Mouse (Mus musculus): ENCODE results near the gene Gm4763. TPM values are rescaled to one million over a fixed set of nuclear protein-coding genes. Genes with fewer than 3 reads are reported as not detected.

Gene Gm4763
- not detected for polyA plus RNA-seq (2014; fragmentation: Illumina TruSeq; extraction: RNeasy Lipid Tissue Mini Kit (QIAGEN cat#74804))

GRCm38 (mm10) chr7:24726808-24727207, at the start of gene Gm4763:
Gene Gm4763, minus strand, starts transcription at chr7:24726908.

DNA sequence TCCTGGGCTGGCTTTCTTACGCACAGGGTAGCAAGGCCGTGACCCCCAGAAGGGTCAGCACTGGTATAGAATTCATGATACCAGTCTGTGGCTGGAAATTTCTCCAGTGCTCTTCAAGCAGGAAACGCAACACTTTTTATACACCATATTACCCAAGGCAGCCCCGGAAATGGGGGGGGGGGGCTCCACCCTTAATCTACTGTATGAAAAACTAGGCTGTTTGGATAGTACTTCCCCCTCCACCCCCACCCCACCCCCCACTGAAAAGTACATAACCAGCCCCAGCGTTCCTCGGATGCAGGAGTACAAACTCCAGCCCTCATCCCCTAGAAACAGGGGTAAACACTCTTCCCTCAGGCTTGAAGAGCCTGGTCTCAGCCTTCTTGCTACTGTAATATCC, 33.5 kb upstream of the Gm4763 start, which contains the start of gene Cd177:
Gene Cd177 (minus strand): TSS at position 101 of the 400 bp plus-strand sequence.

DNA sequence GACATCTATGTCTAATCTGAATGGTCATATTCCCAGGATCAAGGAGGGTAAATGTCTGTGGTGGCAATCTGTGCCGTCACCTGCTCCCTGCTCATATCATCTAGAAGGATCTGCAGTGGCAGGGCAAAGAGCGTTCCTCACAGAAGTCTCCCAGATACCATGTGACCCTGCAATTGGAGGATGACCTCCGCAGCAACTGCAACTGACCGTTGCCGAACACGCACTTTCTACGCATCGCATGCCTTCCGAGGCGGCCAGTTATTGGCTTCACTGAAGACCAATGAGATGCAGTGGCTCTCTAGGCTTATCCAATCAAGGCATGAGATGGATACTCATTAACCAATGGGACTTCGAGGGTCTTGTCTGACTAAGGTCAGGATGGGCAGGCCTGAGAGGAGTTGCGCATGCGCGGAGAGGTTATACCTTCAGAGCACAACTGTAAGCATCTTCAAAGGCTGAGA, 17.8 kb downstream of the Gm4763 start, which contains the start of gene BC049730:
Gene BC049730 (plus strand): TSS at position 411 of the 461 bp plus-strand sequence.

DNA sequence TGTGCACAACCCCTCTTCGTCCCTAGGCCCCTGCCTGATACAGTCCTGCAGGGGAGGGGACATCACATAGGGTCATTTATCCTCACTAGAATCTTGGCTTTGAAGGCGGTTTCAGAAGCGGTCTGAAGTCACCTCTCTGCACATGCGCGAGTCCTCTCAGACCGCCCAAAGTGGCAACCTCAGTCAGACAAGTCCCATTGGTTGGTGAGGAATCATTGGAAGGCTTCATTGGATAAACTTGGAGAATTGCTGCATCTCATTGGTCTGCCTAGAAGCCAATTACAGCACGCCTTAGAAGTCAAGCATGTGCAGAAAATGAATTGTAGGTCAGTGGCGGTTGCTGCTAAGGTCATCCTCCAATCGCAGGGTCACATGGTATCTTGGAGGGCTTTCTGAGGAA, 50.1 kb downstream of the Gm4763 start, which contains the start of gene Tex101:
Gene Tex101 (minus strand): TSS at position 101 of the 400 bp plus-strand sequence.

Other genes starting within 250 kb of the Gm4763 start
- 0.34 TPM for gene Cadm4, start 244.9 kb downstream of the Gm4763 start, polyA plus RNA-seq (2014; fragmentation: Illumina TruSeq; extraction: RNeasy Lipid Tissue Mini Kit (QIAGEN cat#74804))
- 0.80 TPM for gene Zfp428, start 219.9 kb downstream of the Gm4763 start, polyA plus RNA-seq (2014; fragmentation: Illumina TruSeq; extraction: RNeasy Lipid Tissue Mini Kit (QIAGEN cat#74804))
- gene AC161166.1, start 214.5 kb downstream of the Gm4763 start, polyA plus RNA-seq (2014; fragmentation: Illumina TruSeq; extraction: RNeasy Lipid Tissue Mini Kit (QIAGEN cat#74804)), result not detected
- 7.8 TPM for gene Irgq, start 196.2 kb downstream of the Gm4763 start, polyA plus RNA-seq (2014; fragmentation: Illumina TruSeq; extraction: RNeasy Lipid Tissue Mini Kit (QIAGEN cat#74804))
- gene Pinlyp, start 180.8 kb downstream of the Gm4763 start, polyA plus RNA-seq (2014; fragmentation: Illumina TruSeq; extraction: RNeasy Lipid Tissue Mini Kit (QIAGEN cat#74804)), result not detected
- gene Xrcc1, start 180.6 kb downstream of the Gm4763 start, polyA plus RNA-seq (2014; fragmentation: Illumina TruSeq; extraction: RNeasy Lipid Tissue Mini Kit (QIAGEN cat#74804)), result 0.88 TPM
- 0.31 TPM for gene Ethe1, start 139.4 kb downstream of the Gm4763 start, polyA plus RNA-seq (2014; fragmentation: Illumina TruSeq; extraction: RNeasy Lipid Tissue Mini Kit (QIAGEN cat#74804))
- not detected for gene Zfp575, start 139.3 kb downstream of the Gm4763 start, polyA plus RNA-seq (2014; fragmentation: Illumina TruSeq; extraction: RNeasy Lipid Tissue Mini Kit (QIAGEN cat#74804))
- gene Phldb3, start 116.1 kb downstream of the Gm4763 start, polyA plus RNA-seq (2014; fragmentation: Illumina TruSeq; extraction: RNeasy Lipid Tissue Mini Kit (QIAGEN cat#74804)), result not detected
- gene Lypd3, start 90.4 kb downstream of the Gm4763 start, polyA plus RNA-seq (2014; fragmentation: Illumina TruSeq; extraction: RNeasy Lipid Tissue Mini Kit (QIAGEN cat#74804)), result not detected
- not detected for gene Tex101, start 50.2 kb downstream of the Gm4763 start, polyA plus RNA-seq (2014; fragmentation: Illumina TruSeq; extraction: RNeasy Lipid Tissue Mini Kit (QIAGEN cat#74804))
- gene BC049730, start 17.7 kb downstream of the Gm4763 start, polyA plus RNA-seq (2014; fragmentation: Illumina TruSeq; extraction: RNeasy Lipid Tissue Mini Kit (QIAGEN cat#74804)), result not detected
- 0.17 TPM for gene Cd177, start 33.4 kb upstream of the Gm4763 start, polyA plus RNA-seq (2014; fragmentation: Illumina TruSeq; extraction: RNeasy Lipid Tissue Mini Kit (QIAGEN cat#74804))
- gene Ceacam10, start 50.3 kb upstream of the Gm4763 start, polyA plus RNA-seq (2014; fragmentation: Illumina TruSeq; extraction: RNeasy Lipid Tissue Mini Kit (QIAGEN cat#74804)), result 0.83 TPM
- gene Gm9844, start 135.3 kb upstream of the Gm4763 start, polyA plus RNA-seq (2014; fragmentation: Illumina TruSeq; extraction: RNeasy Lipid Tissue Mini Kit (QIAGEN cat#74804)), result not detected
- gene Lypd4, start 143.0 kb upstream of the Gm4763 start, polyA plus RNA-seq (2014; fragmentation: Illumina TruSeq; extraction: RNeasy Lipid Tissue Mini Kit (QIAGEN cat#74804)), result not detected
- gene Dmrtc2, start 143.1 kb upstream of the Gm4763 start, polyA plus RNA-seq (2014; fragmentation: Illumina TruSeq; extraction: RNeasy Lipid Tissue Mini Kit (QIAGEN cat#74804)), result not detected
- 9.2 TPM for gene Rps19, start 157.5 kb upstream of the Gm4763 start, polyA plus RNA-seq (2014; fragmentation: Illumina TruSeq; extraction: RNeasy Lipid Tissue Mini Kit (QIAGEN cat#74804))
- not detected for gene Cd79a, start 170.5 kb upstream of the Gm4763 start, polyA plus RNA-seq (2014; fragmentation: Illumina TruSeq; extraction: RNeasy Lipid Tissue Mini Kit (QIAGEN cat#74804))
- gene Arhgef1, start 176.0 kb upstream of the Gm4763 start, polyA plus RNA-seq (2014; fragmentation: Illumina TruSeq; extraction: RNeasy Lipid Tissue Mini Kit (QIAGEN cat#74804)), result 0.37 TPM
- not detected for gene Gm4881, start 217.6 kb upstream of the Gm4763 start, polyA plus RNA-seq (2014; fragmentation: Illumina TruSeq; extraction: RNeasy Lipid Tissue Mini Kit (QIAGEN cat#74804))
- not detected for gene Rabac1, start 245.8 kb upstream of the Gm4763 start, polyA plus RNA-seq (2014; fragmentation: Illumina TruSeq; extraction: RNeasy Lipid Tissue Mini Kit (QIAGEN cat#74804))

All from ovary, adult 10 weeks (tissue).